Mouse (Mus musculus): ENCODE data around the gene Gm13279. TPM values are rescaled to one million over a fixed set of nuclear protein-coding genes. Genes with fewer than 3 reads are reported as not detected.
"Not testable (repeated sequence)": the region's sequence is repeated elsewhere in the genome, so short reads cannot be mapped to it uniquely, and the experiment has no call there.

Gm13279 gene
- polyA plus RNA-seq (2012; rRNA removed): not detected in 2 replicates

- H3K27ac ChIP-seq (ENCODE audit: insufficient read depth, low read length); H3K4me3 ChIP-seq (replicated peaks; ENCODE audit: insufficient read depth, low read depth, low read length); H3K27me3 ChIP-seq (ENCODE audit: control insufficient read depth, insufficient read depth, low read length); H3K4me1 ChIP-seq (ENCODE audit: control insufficient read depth, insufficient read depth, low read length); DNase-seq: not testable (repeated sequence)
- WGBS: no CpG with 5 or more reads among the region's 28 CpGs
These were observed at the start of gene Gm13279 for GRCm38 (mm10) chr4:88797097-88797496. Gene Gm13279, plus strand, starts transcription at chr4:88797397.

- no peak overlapping the region for H3K27ac ChIP-seq (ENCODE audit: insufficient read depth, low read length)
- WGBS: 33% methylated on average over 6 of the region's 6 CpGs
- no peak for DNase-seq
- H3K4me3 ChIP-seq (replicated peaks; ENCODE audit: insufficient read depth, low read depth, low read length): no peak overlapping the region
- H3K27me3 ChIP-seq (ENCODE audit: control insufficient read depth, insufficient read depth, low read length): no peaks in the 10 kb centered on the region
- TF ChIP-seq POLR2A (IDR thresholded peaks at IDR 0.05; ENCODE audit: borderline replicate concordance, insufficient read depth, low read length): no peak
- no peak for TF ChIP-seq CTCF (IDR thresholded peaks at IDR 0.05; ENCODE audit: borderline replicate concordance, insufficient read depth, low read depth, low read length)
- H3K4me1 ChIP-seq (ENCODE audit: control insufficient read depth, insufficient read depth, low read length): no peaks in the 10 kb centered on the region
These were observed 47.3 kb upstream of the Gm13279 start for GRCm38 (mm10) chr4:88749926-88750325.

GRCm38 (mm10) chr4:88754818-88755340 is 42.3 kb upstream of the Gm13279 start, which contains the start of gene Gm13271:
Gene Gm13271, plus strand, starts transcription at chr4:88754868.
- peak; percentile 77 to 80 for DNase-seq
- not testable (repeated sequence) for H3K27ac ChIP-seq (ENCODE audit: insufficient read depth, low read length); H3K4me1 ChIP-seq (ENCODE audit: control insufficient read depth, insufficient read depth, low read length); H3K27me3 ChIP-seq (ENCODE audit: control insufficient read depth, insufficient read depth, low read length); H3K4me3 ChIP-seq (replicated peaks; ENCODE audit: insufficient read depth, low read depth, low read length)
- 84% methylated on average over 15 of the region's 15 CpGs for WGBS

GRCm38 (mm10) chr4:88756581-88757513 is 40.4 kb upstream of the Gm13279 start:
- H3K4me3 ChIP-seq (replicated peaks; ENCODE audit: insufficient read depth, low read depth, low read length): peak overlapping the region; percentile 70
- H3K27ac ChIP-seq (ENCODE audit: insufficient read depth, low read length): peak overlapping the region; percentile 41; the same call in 1 of the 2 replicates
- peak; percentile 17 to 25 for DNase-seq
- H3K27me3 ChIP-seq (ENCODE audit: control insufficient read depth, insufficient read depth, low read length); H3K4me1 ChIP-seq (ENCODE audit: control insufficient read depth, insufficient read depth, low read length): not testable (repeated sequence)
- 9% methylated on average over 28 of the region's 31 CpGs for WGBS

- peak overlapping the region; percentile 70 for H3K4me3 ChIP-seq (replicated peaks; ENCODE audit: insufficient read depth, low read depth, low read length)
- DNase-seq: peak; percentile 89 to 94
- 0% methylated on average over 21 of the region's 21 CpGs for WGBS
- TF ChIP-seq POLR2A (IDR thresholded peaks at IDR 0.05; ENCODE audit: borderline replicate concordance, insufficient read depth, low read length): peak; percentile 20; the same call in 1 of the 2 replicates
- TF ChIP-seq CTCF (IDR thresholded peaks at IDR 0.05; ENCODE audit: borderline replicate concordance, insufficient read depth, low read depth, low read length): peak; percentile 70
- H3K4me1 ChIP-seq (ENCODE audit: control insufficient read depth, insufficient read depth, low read length); H3K27me3 ChIP-seq (ENCODE audit: control insufficient read depth, insufficient read depth, low read length); H3K27ac ChIP-seq (ENCODE audit: insufficient read depth, low read length): not testable (repeated sequence)
These were observed 39.6 kb upstream of the Gm13279 start for GRCm38 (mm10) chr4:88757628-88758031.

GRCm38 (mm10) chr4:88758751-88759150 is 38.4 kb upstream of the Gm13279 start:
- H3K4me1 ChIP-seq (ENCODE audit: control insufficient read depth, insufficient read depth, low read length); H3K27ac ChIP-seq (ENCODE audit: insufficient read depth, low read length); H3K4me3 ChIP-seq (replicated peaks; ENCODE audit: insufficient read depth, low read depth, low read length); DNase-seq; H3K27me3 ChIP-seq (ENCODE audit: control insufficient read depth, insufficient read depth, low read length): not testable (repeated sequence)
- WGBS: 91% methylated on average over 9 of the region's 9 CpGs

- 24% methylated on average over 9 of the region's 14 CpGs for whole genome bisulfite sequencing
- DNase-seq: peak; percentile 45 to 47
- not testable (repeated sequence) for H3K4me3 ChIP-seq (replicated peaks; ENCODE audit: insufficient read depth, low read depth, low read length); H3K27ac ChIP-seq (ENCODE audit: insufficient read depth, low read length); H3K4me1 ChIP-seq (ENCODE audit: control insufficient read depth, insufficient read depth, low read length); H3K27me3 ChIP-seq (ENCODE audit: control insufficient read depth, insufficient read depth, low read length)
These were observed 37.5 kb upstream of the Gm13279 start, which contains the start of gene Gm13283 for GRCm38 (mm10) chr4:88759610-88760268. Gene Gm13283, plus strand, starts transcription at chr4:88760119.

- H3K27me3 ChIP-seq (ENCODE audit: control insufficient read depth, insufficient read depth, low read length); H3K4me1 ChIP-seq (ENCODE audit: control insufficient read depth, insufficient read depth, low read length); H3K4me3 ChIP-seq (replicated peaks; ENCODE audit: insufficient read depth, low read depth, low read length); H3K27ac ChIP-seq (ENCODE audit: insufficient read depth, low read length): not testable (repeated sequence)
- WGBS: under 1% methylated on average over 28 of the region's 28 CpGs
- peak; percentile 74 to 79 for DNase-seq
These were observed 36.8 kb upstream of the Gm13279 start for GRCm38 (mm10) chr4:88760431-88760830.

GRCm38 (mm10) chr4:88761776-88762175 is 35.4 kb upstream of the Gm13279 start:
- WGBS: 72% methylated on average over 6 of the region's 8 CpGs
- peak; percentile 72 to 74 for DNase-seq
- not testable (repeated sequence) for H3K27me3 ChIP-seq (ENCODE audit: control insufficient read depth, insufficient read depth, low read length); H3K27ac ChIP-seq (ENCODE audit: insufficient read depth, low read length); H3K4me3 ChIP-seq (replicated peaks; ENCODE audit: insufficient read depth, low read depth, low read length); H3K4me1 ChIP-seq (ENCODE audit: control insufficient read depth, insufficient read depth, low read length)

GRCm38 (mm10) chr4:88762341-88762740 is 34.9 kb upstream of the Gm13279 start:
- not testable (repeated sequence) for H3K27ac ChIP-seq (ENCODE audit: insufficient read depth, low read length); H3K4me3 ChIP-seq (replicated peaks; ENCODE audit: insufficient read depth, low read depth, low read length); H3K27me3 ChIP-seq (ENCODE audit: control insufficient read depth, insufficient read depth, low read length); H3K4me1 ChIP-seq (ENCODE audit: control insufficient read depth, insufficient read depth, low read length)
- peak; percentile 34 to 37 for DNase-seq
- 68% methylated on average over 9 of the region's 9 CpGs for WGBS

Data from cerebellum, adult 2 months (tissue).